Mouse (Mus musculus): ENCODE measurements around the gene 4930556J24Rik. TPM values are rescaled to one million over a fixed set of nuclear protein-coding genes. Genes with fewer than 3 reads are reported as not detected.

Gene 4930556J24Rik
- polyA plus RNA-seq, 1 experiment from 2014 or later: 0.29 TPM

- no peak for ATAC-seq (ENCODE audit: insufficient number of reproducible peaks, insufficient read depth, low FRiP score, low read depth)
- no peak overlapping the region for H3K4me3 ChIP-seq (ENCODE audit: low read depth, low read length)
- H3K27me3 ChIP-seq (ENCODE audit: control insufficient read depth, insufficient read depth, low read length): no peaks in the 10 kb centered on the region
- no peaks in the 10 kb centered on the region for H3K9me3 ChIP-seq (ENCODE audit: control insufficient read depth, low read depth, low read length)
- H3K4me2 ChIP-seq (replicated peaks; ENCODE audit: low read depth, low read length): no peak overlapping the region
- WGBS: 95% methylated on average over 6 of the region's 6 CpGs
- no peak overlapping the region for H3K27ac ChIP-seq (ENCODE audit: low read length)
- no peak overlapping the region for H3K9ac ChIP-seq (replicated peaks; ENCODE audit: low read depth, low read length)
- H3K36me3 ChIP-seq (ENCODE audit: control insufficient read depth, insufficient read depth, low read length): peaks cover 6% of the 10 kb centered on the region; the same call in 1 of the 2 replicates
- H3K4me1 ChIP-seq (ENCODE audit: control insufficient read depth, insufficient read depth, low read length): no peaks in the 10 kb centered on the region
Observed at GRCm38 (mm10) chr11:3922731-3923130, 53.8 kb downstream of the 4930556J24Rik start.

- Histone ChIP-seq H3K27ac (ENCODE audit: low read length) (no peak overlapping the region), H3K4me1 (ENCODE audit: control insufficient read depth, insufficient read depth, low read length) (no peaks in the 10 kb centered on the region), H3K9ac (replicated peaks; ENCODE audit: low read depth, low read length) (no peak overlapping the region), H3K27me3 (ENCODE audit: control insufficient read depth, insufficient read depth, low read length) (no peaks in the 10 kb centered on the region), H3K9me3 (ENCODE audit: control insufficient read depth, low read depth, low read length) (no peaks in the 10 kb centered on the region), H3K4me2 (replicated peaks; ENCODE audit: low read depth, low read length) (no peak overlapping the region), H3K36me3 (ENCODE audit: control insufficient read depth, insufficient read depth, low read length) (peaks cover 6% of the 10 kb centered on the region; the same call in 1 of the 2 replicates), H3K4me3 (ENCODE audit: low read depth, low read length) (no peak overlapping the region)
- ATAC-seq (ENCODE audit: insufficient number of reproducible peaks, insufficient read depth, low FRiP score, low read depth): no peak
- WGBS: 91% methylated on average over 9 of the region's 9 CpGs
Observed at GRCm38 (mm10) chr11:3922115-3922514, 54.5 kb downstream of the 4930556J24Rik start.

GRCm38 (mm10) chr11:3921281-3921850 lies 55.2 kb downstream of the 4930556J24Rik start:
- no peak overlapping the region for H3K27ac ChIP-seq (ENCODE audit: low read length)
- H3K9me3 ChIP-seq (ENCODE audit: control insufficient read depth, low read depth, low read length): no peaks in the 10 kb centered on the region
- H3K4me2 ChIP-seq (replicated peaks; ENCODE audit: low read depth, low read length): no peak overlapping the region
- H3K27me3 ChIP-seq (ENCODE audit: control insufficient read depth, insufficient read depth, low read length): no peaks in the 10 kb centered on the region
- no peak overlapping the region for H3K4me3 ChIP-seq (ENCODE audit: low read depth, low read length)
- ATAC-seq (ENCODE audit: insufficient number of reproducible peaks, insufficient read depth, low FRiP score, low read depth): 0 out of 2 replicates have a peak, but pooled peaks have one; percentile 10
- H3K9ac ChIP-seq (replicated peaks; ENCODE audit: low read depth, low read length): no peak overlapping the region
- no peaks in the 10 kb centered on the region for H3K4me1 ChIP-seq (ENCODE audit: control insufficient read depth, insufficient read depth, low read length)
- WGBS: 34% methylated on average over 8 of the region's 8 CpGs
- peaks cover 6% of the 10 kb centered on the region; the same call in 1 of the 2 replicates for H3K36me3 ChIP-seq (ENCODE audit: control insufficient read depth, insufficient read depth, low read length)

- H3K27ac ChIP-seq (ENCODE audit: low read length): no peak overlapping the region
- no peaks in the 10 kb centered on the region for H3K27me3 ChIP-seq (ENCODE audit: control insufficient read depth, insufficient read depth, low read length)
- H3K4me1 ChIP-seq (ENCODE audit: control insufficient read depth, insufficient read depth, low read length): no peaks in the 10 kb centered on the region
- WGBS: 82% methylated on average over 7 of the region's 7 CpGs
- H3K9me3 ChIP-seq (ENCODE audit: control insufficient read depth, low read depth, low read length): no peaks in the 10 kb centered on the region
- H3K36me3 ChIP-seq (ENCODE audit: control insufficient read depth, insufficient read depth, low read length): peaks cover 6% of the 10 kb centered on the region; the same call in 1 of the 2 replicates
- H3K9ac ChIP-seq (replicated peaks; ENCODE audit: low read depth, low read length): no peak overlapping the region
- no peak overlapping the region for H3K4me3 ChIP-seq (ENCODE audit: low read depth, low read length)
- H3K4me2 ChIP-seq (replicated peaks; ENCODE audit: low read depth, low read length): no peak overlapping the region
- no peak for ATAC-seq (ENCODE audit: insufficient number of reproducible peaks, insufficient read depth, low FRiP score, low read depth)
Observed at GRCm38 (mm10) chr11:3920476-3920875, 56.1 kb downstream of the 4930556J24Rik start.

- Histone ChIP-seq H3K27me3 (ENCODE audit: control insufficient read depth, insufficient read depth, low read length) (no peaks in the 10 kb centered on the region), H3K4me2 (replicated peaks; ENCODE audit: low read depth, low read length) (no peak overlapping the region), H3K9ac (replicated peaks; ENCODE audit: low read depth, low read length) (no peak overlapping the region), H3K4me1 (ENCODE audit: control insufficient read depth, insufficient read depth, low read length) (no peaks in the 10 kb centered on the region), H3K4me3 (ENCODE audit: low read depth, low read length) (no peak overlapping the region), H3K36me3 (ENCODE audit: control insufficient read depth, insufficient read depth, low read length) (peaks cover 4% of the 10 kb centered on the region; the same call in 1 of the 2 replicates), H3K9me3 (ENCODE audit: control insufficient read depth, low read depth, low read length) (no peaks in the 10 kb centered on the region), H3K27ac (ENCODE audit: low read length) (no peak overlapping the region)
- WGBS: 61% methylated on average over 1 of the region's 1 CpGs
- no peak for ATAC-seq (ENCODE audit: insufficient number of reproducible peaks, insufficient read depth, low FRiP score, low read depth)
Observed at GRCm38 (mm10) chr11:3918738-3919137, 57.8 kb downstream of the 4930556J24Rik start.

GRCm38 (mm10) chr11:3914109-3914840 lies 62.3 kb downstream of the 4930556J24Rik start, which contains the start of gene Slc35e4:
Gene Slc35e4 (minus strand): TSS chr11:3914664.
- peak within 1 kb of the TSS; percentile 36; the same call in 1 of the 2 replicates for H3K9ac ChIP-seq (replicated peaks; ENCODE audit: low read depth, low read length)
- no peaks in the 10 kb centered on the region for H3K36me3 ChIP-seq (ENCODE audit: control insufficient read depth, insufficient read depth, low read length)
- peak; percentile 50 for ATAC-seq (ENCODE audit: insufficient number of reproducible peaks, insufficient read depth, low FRiP score, low read depth)
- H3K4me3 ChIP-seq (ENCODE audit: low read depth, low read length): peak within 1 kb of the TSS; percentile 54
- peaks cover 12% of the 10 kb centered on the region; the same call in 1 of the 2 replicates for H3K4me1 ChIP-seq (ENCODE audit: control insufficient read depth, insufficient read depth, low read length)
- no peaks in the 10 kb centered on the region for H3K9me3 ChIP-seq (ENCODE audit: control insufficient read depth, low read depth, low read length)
- H3K27me3 ChIP-seq (ENCODE audit: control insufficient read depth, insufficient read depth, low read length): 0 out of 2 replicates have a peak, but pooled peaks cover 4% of the 10 kb centered on the region
- peak within 1 kb of the TSS; percentile 71 for H3K4me2 ChIP-seq (replicated peaks; ENCODE audit: low read depth, low read length)
- H3K27ac ChIP-seq (ENCODE audit: low read length): peak within 1 kb of the TSS; percentile 0; the same call in 1 of the 2 replicates
- under 1% methylated on average over 28 of the region's 28 CpGs for WGBS

- under 1% methylated on average over 65 of the region's 65 CpGs for WGBS
- Histone ChIP-seq H3K36me3 (ENCODE audit: control insufficient read depth, insufficient read depth, low read length) (no peaks in the 10 kb centered on the region), H3K4me2 (replicated peaks; ENCODE audit: low read depth, low read length) (peak overlapping the region; percentile 71), H3K27me3 (ENCODE audit: control insufficient read depth, insufficient read depth, low read length) (0 out of 2 replicates have a peak, but pooled peaks cover 4% of the 10 kb centered on the region), H3K4me3 (ENCODE audit: low read depth, low read length) (peak overlapping the region; percentile 54), H3K27ac (ENCODE audit: low read length) (peak overlapping the region; percentile 0; the same call in 1 of the 2 replicates), H3K9me3 (ENCODE audit: control insufficient read depth, low read depth, low read length) (no peaks in the 10 kb centered on the region), H3K4me1 (ENCODE audit: control insufficient read depth, insufficient read depth, low read length) (peaks cover 12% of the 10 kb centered on the region; the same call in 1 of the 2 replicates), H3K9ac (replicated peaks; ENCODE audit: low read depth, low read length) (peak overlapping the region; percentile 36; the same call in 1 of the 2 replicates)
- peak; percentile 72 for ATAC-seq (ENCODE audit: insufficient number of reproducible peaks, insufficient read depth, low FRiP score, low read depth)
Observed at GRCm38 (mm10) chr11:3913316-3914108, 63.1 kb downstream of the 4930556J24Rik start.

- 0 out of 2 replicates have a peak, but pooled peaks cover 4% of the 10 kb centered on the region for H3K27me3 ChIP-seq (ENCODE audit: control insufficient read depth, insufficient read depth, low read length)
- H3K27ac ChIP-seq (ENCODE audit: low read length): no peak overlapping the region
- H3K9ac ChIP-seq (replicated peaks; ENCODE audit: low read depth, low read length): no peak overlapping the region; the same call in 1 of the 2 replicates
- H3K4me3 ChIP-seq (ENCODE audit: low read depth, low read length): peak overlapping the region; percentile 54
- ATAC-seq (ENCODE audit: insufficient number of reproducible peaks, insufficient read depth, low FRiP score, low read depth): no peak
- H3K4me2 ChIP-seq (replicated peaks; ENCODE audit: low read depth, low read length): peak overlapping the region; percentile 71
- H3K36me3 ChIP-seq (ENCODE audit: control insufficient read depth, insufficient read depth, low read length): no peaks in the 10 kb centered on the region
- WGBS: 5% methylated on average over 15 of the region's 16 CpGs
- H3K9me3 ChIP-seq (ENCODE audit: control insufficient read depth, low read depth, low read length): no peaks in the 10 kb centered on the region
- H3K4me1 ChIP-seq (ENCODE audit: control insufficient read depth, insufficient read depth, low read length): peaks cover 12% of the 10 kb centered on the region; the same call in 1 of the 2 replicates
Observed at GRCm38 (mm10) chr11:3912875-3913271, 63.7 kb downstream of the 4930556J24Rik start.
